Mouse (Mus musculus): ENCODE data around the gene Fcgrt.

- TF ChIP-seq POLR2A (IDR thresholded peaks at IDR 0.05; ENCODE audit: extremely low read depth, insufficient read depth, low read length) = no peak
- no peak for TF ChIP-seq CTCF (IDR thresholded peaks at IDR 0.05; ENCODE audit: extremely low read depth, insufficient read depth, low read length)
Observed at GRCm38 (mm10) chr7:45088597-45088996, 15.1 kb downstream of the Fcgrt start.
